Mouse (Mus musculus) myocyte (in vitro differentiated cells): ENCODE results near the gene Rhoh. TPM values are rescaled to one million over a fixed set of nuclear protein-coding genes. Genes with fewer than 3 reads are reported as not detected.

Experiments
- H3K27me3 ChIP-seq: one replicate; pipeline ENCODE4 v1.6.1; 2011; ENCODE audit not compliant: control insufficient read depth, insufficient read depth, insufficient read length
- H3K36me3 ChIP-seq: one replicate; pipeline ENCODE4 v1.6.1; 2011; ENCODE audit not compliant: control insufficient read depth, insufficient read depth
- H3K4me2 ChIP-seq: one replicate; pipeline ENCODE4 v1.6.1; 2011; ENCODE audit warnings: low read depth, control low read depth
- H3K4me3 ChIP-seq: one replicate; pipeline ENCODE4 v1.5.1; 2011; ENCODE audit warnings: mild to moderate bottlenecking, control low read depth, moderate library complexity
- H3K79me2 ChIP-seq: one replicate; pipeline ENCODE4 v1.6.1; 2011; ENCODE audit not compliant: control insufficient read depth, insufficient read depth
- H3ac ChIP-seq: one replicate; pipeline ENCODE4 v1.6.1; 2011; ENCODE audit not compliant: control insufficient read depth, insufficient read length
- CEBPB ChIP-seq: IDR thresholded peaks from 2 replicates; pipeline ENCODE4 v1.6.1; 2011; ENCODE audit warnings: mild to moderate bottlenecking, moderate library complexity; ENCODE audit not compliant: poor library complexity, insufficient read depth, severe bottlenecking
- E2F4 ChIP-seq: IDR thresholded peaks from one replicate; pipeline ENCODE4 v1.6.1; 2011; ENCODE audit warnings: mild to moderate bottlenecking, control low read depth, moderate library complexity; ENCODE audit not compliant: insufficient read depth
- MAX ChIP-seq: IDR thresholded peaks from one replicate; pipeline ENCODE4 v1.6.1; 2011; ENCODE audit warnings: low read depth, mild to moderate bottlenecking, control low read depth
- MYOD1 ChIP-seq, 3 experiments: IDR thresholded peaks; one replicate each; pipeline ENCODE4 v1.6.1; 2011; ENCODE audit warnings: control low read depth in 2 of 3, low read depth in 2 of 3, mild to moderate bottlenecking in 2 of 3, moderate library complexity in 1 of 3; ENCODE audit not compliant: insufficient read length in 2 of 3, control insufficient read depth in 1 of 3
- MYOG ChIP-seq, 3 experiments: IDR thresholded peaks; one replicate each; pipeline ENCODE4 v1.6.1; 2011; ENCODE audit warnings: control low read depth in 2 of 3, low read depth in 2 of 3, mild to moderate bottlenecking in 2 of 3; ENCODE audit not compliant: insufficient read length in 2 of 3, control insufficient read depth in 1 of 3, insufficient read depth in 1 of 3
- POLR2A ChIP-seq: IDR thresholded peaks from one replicate; pipeline ENCODE4 v1.6.1; 2011; ENCODE audit warnings: low read depth, mild to moderate bottlenecking, control low read depth, moderate library complexity; ENCODE audit not compliant: insufficient read length
- POLR2AphosphoS2 ChIP-seq: IDR thresholded peaks from one replicate; pipeline ENCODE4 v1.6.1; 2011; ENCODE audit warnings: low read depth, control low read depth; ENCODE audit not compliant: insufficient read length
- REST ChIP-seq: IDR thresholded peaks from one replicate; pipeline ENCODE4 v1.6.1; 2011; ENCODE audit warnings: mild to moderate bottlenecking, control low read depth, moderate library complexity; ENCODE audit not compliant: insufficient read depth, insufficient read length
- SRF ChIP-seq: IDR thresholded peaks from one replicate; pipeline ENCODE4 v1.6.1; 2011; ENCODE audit warnings: low read depth; ENCODE audit not compliant: control insufficient read depth, insufficient read length
- TCF12 ChIP-seq: IDR thresholded peaks from one replicate; pipeline ENCODE4 v1.6.1; 2011; ENCODE audit warnings: mild to moderate bottlenecking, control low read depth; ENCODE audit not compliant: poor library complexity, insufficient read depth, severe bottlenecking
- TCF3 ChIP-seq: IDR thresholded peaks from one replicate; pipeline ENCODE4 v1.6.1; 2011; ENCODE audit warnings: low read depth, control low read depth; ENCODE audit not compliant: insufficient read length
- USF1 ChIP-seq: IDR thresholded peaks from one replicate; pipeline ENCODE4 v1.6.1; 2011; ENCODE audit warnings: low read depth, mild to moderate bottlenecking, control low read depth, moderate library complexity
- polyA plus RNA-seq: library from polyadenylated mRNA; unstranded; fragments of >200 nt; fragmentation: generic; extraction: Trizol; gene quantifications from one replicate; pipeline ENCODE4 v1.2.1, GENCODE M21; 2012; ENCODE audit warnings: missing spikeins

Gene Rhoh
- polyA plus RNA-seq, 1 experiment = 0.28 TPM

- Histone ChIP-seq H3ac (no peak overlapping the region), H3K27me3 (no peaks in the 10 kb centered on the region), H3K4me3 (no peak overlapping the region), H3K36me3 (no peaks in the 10 kb centered on the region), H3K79me2 (no peaks in the 10 kb centered on the region), H3K4me2 (no peak overlapping the region)
- TF ChIP-seq SRF (no peak), USF1 (no peak), MYOD1 (IDR thresholded peaks at IDR 0.05; ENCODE audit: control insufficient read depth in 1 of 3, insufficient read length in 2 of 3, low read depth in 2 of 3) (no peak), MYOG (IDR thresholded peaks at IDR 0.05; ENCODE audit: control insufficient read depth in 1 of 3, insufficient read depth in 1 of 3, insufficient read length in 2 of 3, low read depth in 2 of 3) (no peak), CEBPB (no peak), POLR2A (no peak)
These were observed 2.3 kb downstream of the Rhoh start for GRCm38 (mm10) chr5:65863349-65863749.

DNA sequence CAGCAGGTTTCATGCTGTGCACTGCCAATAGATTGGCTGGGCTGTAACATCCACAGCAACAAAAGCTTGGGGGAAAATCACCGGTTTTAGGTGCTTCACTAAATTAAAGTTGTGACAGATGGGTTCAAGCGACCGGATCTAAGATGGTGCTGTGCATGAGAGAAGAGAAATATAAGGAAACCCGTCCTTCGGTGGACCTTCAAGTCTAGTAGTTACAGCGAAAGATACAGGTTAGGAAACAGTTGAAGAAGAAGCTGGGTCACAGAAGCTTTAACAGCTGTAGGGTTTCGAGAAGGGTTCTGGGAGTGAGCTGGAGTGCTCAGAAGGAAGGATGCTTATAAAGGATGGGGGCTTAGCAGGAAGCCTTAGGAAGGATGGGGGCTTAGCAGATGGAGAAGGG lies 3.5 kb downstream of the Rhoh start:
- H3K27me3 ChIP-seq = no peaks in the 10 kb centered on the region
- no peak overlapping the region for H3K4me2 ChIP-seq
- no peak overlapping the region for H3K4me3 ChIP-seq
- H3K79me2 ChIP-seq = no peaks in the 10 kb centered on the region
- H3ac ChIP-seq = no peak overlapping the region
- no peaks in the 10 kb centered on the region for H3K36me3 ChIP-seq
- TF ChIP-seq TCF12 (no peak), POLR2A (no peak), TCF3 (no peak), MYOG (IDR thresholded peaks at IDR 0.05; ENCODE audit: control insufficient read depth in 1 of 3, insufficient read depth in 1 of 3, insufficient read length in 2 of 3, low read depth in 2 of 3) (no peak), E2F4 (no peak), REST (no peak), MYOD1 (IDR thresholded peaks at IDR 0.05; ENCODE audit: control insufficient read depth in 1 of 3, insufficient read length in 2 of 3, low read depth in 2 of 3) (no peak), USF1 (no peak), CEBPB (no peak), SRF (no peak), MAX (no peak), POLR2AphosphoS2 (no peak)

GRCm38 (mm10) chr5:65864946-65865345 lies 3.9 kb downstream of the Rhoh start:
- Histone ChIP-seq H3ac (no peak overlapping the region), H3K4me3 (no peak overlapping the region), H3K36me3 (no peaks in the 10 kb centered on the region), H3K4me2 (no peak overlapping the region), H3K27me3 (no peaks in the 10 kb centered on the region), H3K79me2 (no peaks in the 10 kb centered on the region)
- TF ChIP-seq SRF (no peak), REST (no peak), TCF12 (no peak), MYOG (IDR thresholded peaks at IDR 0.05; ENCODE audit: control insufficient read depth in 1 of 3, insufficient read depth in 1 of 3, insufficient read length in 2 of 3, low read depth in 2 of 3) (no peak), TCF3 (no peak), USF1 (no peak), POLR2AphosphoS2 (no peak), CEBPB (no peak), POLR2A (no peak), MYOD1 (IDR thresholded peaks at IDR 0.05; ENCODE audit: control insufficient read depth in 1 of 3, insufficient read length in 2 of 3, low read depth in 2 of 3) (no peak), MAX (no peak), E2F4 (no peak)

- Histone ChIP-seq H3K79me2 (no peaks in the 10 kb centered on the region), H3K4me2 (no peak overlapping the region), H3K27me3 (no peaks in the 10 kb centered on the region), H3K36me3 (no peaks in the 10 kb centered on the region), H3K4me3 (no peak overlapping the region), H3ac (no peak overlapping the region)
- TF ChIP-seq TCF12 = no peak
- TF ChIP-seq E2F4 = no peak
- TF ChIP-seq CEBPB = no peak
- TF ChIP-seq SRF = no peak
- TF ChIP-seq MYOG (IDR thresholded peaks at IDR 0.05; ENCODE audit: control insufficient read depth in 1 of 3, insufficient read depth in 1 of 3, insufficient read length in 2 of 3, low read depth in 2 of 3) = no peak
- TF ChIP-seq TCF3 = no peak
- TF ChIP-seq MYOD1 (IDR thresholded peaks at IDR 0.05; ENCODE audit: control insufficient read depth in 1 of 3, insufficient read length in 2 of 3, low read depth in 2 of 3) = no peak
- no peak for TF ChIP-seq POLR2AphosphoS2
- TF ChIP-seq POLR2A = no peak
- TF ChIP-seq USF1 = no peak
- TF ChIP-seq REST = no peak
- TF ChIP-seq MAX = no peak
These were observed 5.6 kb downstream of the Rhoh start for GRCm38 (mm10) chr5:65866591-65866990.

- H3K4me2 ChIP-seq = no peak overlapping the region
These were observed 6.5 kb downstream of the Rhoh start for GRCm38 (mm10) chr5:65867380-65868116.

More at GRCm38 (mm10) chr5:65867380-65868116, 6.5 kb downstream of the Rhoh start:
- no peaks in the 10 kb centered on the region for H3K79me2 ChIP-seq
- no peak overlapping the region for H3ac ChIP-seq
- no peaks in the 10 kb centered on the region for H3K27me3 ChIP-seq
- TF ChIP-seq SRF = no peak
- no peak for TF ChIP-seq POLR2A
- H3K4me3 ChIP-seq = no peak overlapping the region
- no peaks in the 10 kb centered on the region for H3K36me3 ChIP-seq
